Mouse (Mus musculus) E14TG2a.4 (cell line): Measurements from ENCODE around the gene Scn4a.
"Not testable (repeated sequence)": the region's sequence is repeated elsewhere in the genome, so short reads cannot be mapped to it uniquely, and the experiment has no call there.

Experiments used
- H3K27me3 ChIP-seq: 2 replicates; pipeline ENCODE4 v1.6.1; 2014; ENCODE audit warnings: low read length, control low read depth; ENCODE audit not compliant: insufficient read depth
- H3K36me3 ChIP-seq: 2 replicates; pipeline ENCODE4 v1.6.1; 2014; ENCODE audit warnings: low read length, control low read depth; ENCODE audit not compliant: insufficient read depth
- H3K4me1 ChIP-seq: replicated peaks from 2 replicates; pipeline ENCODE4 v1.6.1; 2014; ENCODE audit warnings: low read depth, low read length, control low read depth
- H3K4me3 ChIP-seq: replicated peaks from 2 replicates; pipeline ENCODE4 v1.5.1; 2014; ENCODE audit warnings: mild to moderate bottlenecking, low read length
- H3K9me3 ChIP-seq: 2 replicates; pipeline ENCODE4 v1.6.1; 2014; ENCODE audit warnings: low read length, control low read depth
- CTCF ChIP-seq: conservative IDR thresholded peaks from 2 replicates; pipeline ENCODE4 v1.5.1; 2014; ENCODE audit warnings: low read length
- NANOG ChIP-seq: IDR thresholded peaks from 2 replicates; pipeline ENCODE4 v1.6.1; 2014; ENCODE audit warnings: borderline replicate concordance, low read length, mixed read lengths
- POU5F1 ChIP-seq: IDR thresholded peaks from 2 replicates; pipeline ENCODE4 v1.6.1; 2014; ENCODE audit warnings: low read length, borderline replicate concordance

The Scn4a gene

GRCm38 (mm10) chr11:106353188-106353587 lies at the start of gene Scn4a:
Scn4a (minus strand) TSS chr11:106353288.
- Histone ChIP-seq H3K4me1 (peaks cover 11% of the 10 kb centered on the region), H3K9me3 (no peaks in the 10 kb centered on the region), H3K36me3 (no peaks in the 10 kb centered on the region), H3K27me3 (peaks cover 19% of the 10 kb centered on the region), H3K4me3 (no peak within 1 kb of the TSS)
- TF ChIP-seq NANOG (no peak), CTCF (no peak), POU5F1 (no peak)

GRCm38 (mm10) chr11:106398481-106398880 lies 45.4 kb upstream of the Scn4a start:
- H3K36me3 ChIP-seq, result peaks cover 48% of the 10 kb centered on the region
- no peak for TF ChIP-seq POU5F1
- TF ChIP-seq NANOG, result no peak
- no peak for TF ChIP-seq CTCF
- no peaks in the 10 kb centered on the region for H3K27me3 ChIP-seq
- no peak overlapping the region for H3K4me3 ChIP-seq
- peaks cover 3% of the 10 kb centered on the region for H3K4me1 ChIP-seq
- no peaks in the 10 kb centered on the region for H3K9me3 ChIP-seq

GRCm38 (mm10) chr11:106397656-106398055 lies 44.6 kb upstream of the Scn4a start:
- no peaks in the 10 kb centered on the region for H3K9me3 ChIP-seq
- H3K36me3 ChIP-seq, result peaks cover 41% of the 10 kb centered on the region
- H3K27me3 ChIP-seq, result no peaks in the 10 kb centered on the region
- no peak overlapping the region for H3K4me3 ChIP-seq
- TF ChIP-seq CTCF (peak; percentile 26; the same call in 1 of the 2 replicates), POU5F1 (no peak)
- H3K4me1 ChIP-seq, result peaks cover 11% of the 10 kb centered on the region

GRCm38 (mm10) chr11:106394055-106394454 lies 41.0 kb upstream of the Scn4a start:
- H3K4me1 ChIP-seq, result peaks cover 18% of the 10 kb centered on the region
- H3K9me3 ChIP-seq, H3K4me3 ChIP-seq, H3K27me3 ChIP-seq: not testable (repeated sequence)
- peaks cover 21% of the 10 kb centered on the region for H3K36me3 ChIP-seq

GRCm38 (mm10) chr11:106393331-106393616 lies 40.2 kb upstream of the Scn4a start:
- Histone ChIP-seq H3K36me3 (peaks cover 13% of the 10 kb centered on the region), H3K4me1 (peaks cover 18% of the 10 kb centered on the region), H3K9me3 (no peaks in the 10 kb centered on the region), H3K4me3 (no peak overlapping the region), H3K27me3 (no peaks in the 10 kb centered on the region)
- no peak for TF ChIP-seq POU5F1
- TF ChIP-seq CTCF, result no peak
- no peak for TF ChIP-seq NANOG

GRCm38 (mm10) chr11:106392597-106393330 lies 39.7 kb upstream of the Scn4a start:
- peaks cover 8% of the 10 kb centered on the region; the same call in 1 of the 2 replicates for H3K36me3 ChIP-seq
- H3K27me3 ChIP-seq, result no peaks in the 10 kb centered on the region
- peaks cover 24% of the 10 kb centered on the region for H3K4me1 ChIP-seq
- TF ChIP-seq NANOG (no peak), CTCF (no peak), POU5F1 (no peak)
- no peak overlapping the region for H3K4me3 ChIP-seq
- H3K9me3 ChIP-seq, result no peaks in the 10 kb centered on the region

GRCm38 (mm10) chr11:106391546-106392188 lies 38.6 kb upstream of the Scn4a start:
- peak; percentile 78 for TF ChIP-seq CTCF
- no peak for TF ChIP-seq NANOG
- no peak for TF ChIP-seq POU5F1
- Histone ChIP-seq H3K27me3 (no peaks in the 10 kb centered on the region), H3K4me1 (peaks cover 29% of the 10 kb centered on the region), H3K4me3 (no peak overlapping the region), H3K36me3 (0 out of 2 replicates have a peak, but pooled peaks cover 2% of the 10 kb centered on the region), H3K9me3 (no peaks in the 10 kb centered on the region)

GRCm38 (mm10) chr11:106390757-106391156 lies 37.7 kb upstream of the Scn4a start:
- H3K27me3 ChIP-seq, result no peaks in the 10 kb centered on the region
- H3K36me3 ChIP-seq, result no peaks in the 10 kb centered on the region
- no peaks in the 10 kb centered on the region for H3K9me3 ChIP-seq
- no peak overlapping the region for H3K4me3 ChIP-seq
- H3K4me1 ChIP-seq, result peaks cover 29% of the 10 kb centered on the region
- TF ChIP-seq POU5F1 (no peak), CTCF (no peak), NANOG (no peak)

GRCm38 (mm10) chr11:106389611-106390010 lies 36.5 kb upstream of the Scn4a start:
- Histone ChIP-seq H3K27me3 (no peaks in the 10 kb centered on the region), H3K4me3 (no peak overlapping the region), H3K9me3 (no peaks in the 10 kb centered on the region), H3K36me3 (no peaks in the 10 kb centered on the region), H3K4me1 (peaks cover 29% of the 10 kb centered on the region)
- TF ChIP-seq POU5F1 (no peak), CTCF (no peak), NANOG (no peak)
